Mouse (Mus musculus) B cell, adult 62 days (primary cell): Measurements from ENCODE around the gene Cox20. TPM values are rescaled to one million over a fixed set of nuclear protein-coding genes. Genes with fewer than 3 reads are reported as not detected.

Experiments
- total RNA-seq: library from RNA; stranded (reverse); gene quantifications from 4 replicates; pipeline ENCODE4 v1.2.4, GENCODE M21; 2023

The Cox20 gene
- total RNA-seq = 46.6 to 59.9 TPM (median 57.2 TPM) in 4 replicates

GRCm38 (mm10) chr1:178318389-178319184 is at the start of gene Cox20:
Gene Cox20 (plus strand): TSS chr1:178319130.

GRCm38 (mm10) chr1:178337551-178338317 is 18.8 kb downstream of the Cox20 start, which contains the start of gene Hnrnpu:
Gene Hnrnpu (minus strand): TSS chr1:178337797.

Other genes with a start within 250 kb of the Cox20 start
- gene Desi2, start 131.7 kb upstream of the Cox20 start, total RNA-seq = 16.6 to 19.7 TPM (median 17.9 TPM) in 4 replicates
- gene Hnrnpu, start 18.7 kb downstream of the Cox20 start, total RNA-seq = 755 to 786 TPM (median 760 TPM) in 4 replicates
- 4.9 to 6.7 TPM (median 5.8 TPM) in 4 replicates for gene Efcab2, start 87.0 kb downstream of the Cox20 start, total RNA-seq
- gene Kif26b, start 210.0 kb downstream of the Cox20 start, total RNA-seq = not detected in 4 replicates